Mouse (Mus musculus): ENCODE data around the gene Cdkn2d. TPM values are rescaled to one million over a fixed set of nuclear protein-coding genes. Genes with fewer than 3 reads are reported as not detected.
"Not testable (repeated sequence)": the region's sequence is repeated elsewhere in the genome, so short reads cannot be mapped to it uniquely, and the experiment has no call there.

The Cdkn2d gene
- polyA plus RNA-seq, 2 experiments: 43.2 to 51.1 TPM

GRCm38 (mm10) chr9:21273094-21273493 is 18.1 kb downstream of the Cdkn2d start:
- Histone ChIP-seq H3K27ac (replicated peaks; ENCODE audit: low read depth, low read length) (no peak overlapping the region), H3K9ac (ENCODE audit: low read depth, low read length, severe bottlenecking) (no peak overlapping the region), H3K4me2 (replicated peaks; ENCODE audit: low read depth, low read length, severe bottlenecking) (no peak overlapping the region), H3K27me3 (ENCODE audit: control insufficient read depth, insufficient read depth, low read length) (no peaks in the 10 kb centered on the region), H3K4me3 (replicated peaks; ENCODE audit: low read length) (no peak overlapping the region), H3K9me3 (ENCODE audit: control insufficient read depth, low read length) (no peaks in the 10 kb centered on the region), H3K36me3 (ENCODE audit: control insufficient read depth, insufficient read depth, low read length) (peaks cover 95% of the 10 kb centered on the region), H3K4me1 (ENCODE audit: control insufficient read depth, insufficient read depth, low read length) (no peaks in the 10 kb centered on the region)
- ATAC-seq (ENCODE audit: low FRiP score, low read depth) (no peak), DNase-seq (ENCODE audit: low spot score) (no peak)
- WGBS: 85% methylated on average over 8 of the region's 8 CpGs
- TF ChIP-seq POLR2A (IDR thresholded peaks at IDR 0.05; ENCODE audit: borderline replicate concordance, extremely low read depth, insufficient read depth, insufficient read length): no peak

DNA sequence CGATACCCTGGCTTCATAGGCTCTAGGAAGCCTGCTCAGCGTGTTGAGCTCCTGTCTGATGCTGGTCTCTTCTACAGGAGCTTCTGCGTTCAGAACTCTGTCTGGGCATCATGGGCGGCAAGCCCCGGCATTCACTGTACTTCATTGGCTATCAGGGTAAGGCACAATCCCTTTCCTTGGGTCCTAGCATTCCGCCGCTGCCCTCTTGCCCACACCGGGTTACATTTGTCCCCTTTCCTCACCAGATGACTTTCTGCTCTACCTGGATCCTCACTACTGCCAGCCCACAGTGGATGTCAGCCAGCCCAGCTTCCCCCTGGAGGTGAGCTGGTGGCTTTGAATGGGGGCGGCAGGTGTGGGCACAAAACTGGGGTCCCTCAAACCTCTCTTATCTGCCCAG is 18.8 kb downstream of the Cdkn2d start:
- Histone ChIP-seq H3K9ac (ENCODE audit: low read depth, low read length, severe bottlenecking) (no peak overlapping the region), H3K4me2 (replicated peaks; ENCODE audit: low read depth, low read length, severe bottlenecking) (no peak overlapping the region), H3K27me3 (ENCODE audit: control insufficient read depth, insufficient read depth, low read length) (no peaks in the 10 kb centered on the region), H3K9me3 (ENCODE audit: control insufficient read depth, low read length) (no peaks in the 10 kb centered on the region), H3K27ac (replicated peaks; ENCODE audit: low read depth, low read length) (no peak overlapping the region), H3K4me1 (ENCODE audit: control insufficient read depth, insufficient read depth, low read length) (no peaks in the 10 kb centered on the region), H3K36me3 (ENCODE audit: control insufficient read depth, insufficient read depth, low read length) (peaks cover 92% of the 10 kb centered on the region), H3K4me3 (replicated peaks; ENCODE audit: low read length) (no peak overlapping the region)
- no peak for DNase-seq (ENCODE audit: low spot score)
- WGBS: 90% methylated on average over 9 of the region's 9 CpGs
- no peak for TF ChIP-seq POLR2A (IDR thresholded peaks at IDR 0.05; ENCODE audit: borderline replicate concordance, extremely low read depth, insufficient read depth, insufficient read length)
- no peak for ATAC-seq (ENCODE audit: low FRiP score, low read depth)

GRCm38 (mm10) chr9:21269590-21269989 is 21.6 kb downstream of the Cdkn2d start:
- WGBS: 78% methylated on average over 5 of the region's 5 CpGs
- not testable (repeated sequence) for H3K4me3 ChIP-seq (replicated peaks; ENCODE audit: low read length); DNase-seq (ENCODE audit: low spot score); H3K9ac ChIP-seq (ENCODE audit: low read depth, low read length, severe bottlenecking); H3K4me2 ChIP-seq (replicated peaks; ENCODE audit: low read depth, low read length, severe bottlenecking); H3K9me3 ChIP-seq (ENCODE audit: control insufficient read depth, low read length); H3K27ac ChIP-seq (replicated peaks; ENCODE audit: low read depth, low read length); H3K27me3 ChIP-seq (ENCODE audit: control insufficient read depth, insufficient read depth, low read length); ATAC-seq (ENCODE audit: low FRiP score, low read depth); H3K4me1 ChIP-seq (ENCODE audit: control insufficient read depth, insufficient read depth, low read length)
- H3K36me3 ChIP-seq (ENCODE audit: control insufficient read depth, insufficient read depth, low read length): peaks cover 71% of the 10 kb centered on the region

- Histone ChIP-seq H3K27ac (replicated peaks; ENCODE audit: low read depth, low read length) (no peak overlapping the region), H3K27me3 (ENCODE audit: control insufficient read depth, insufficient read depth, low read length) (no peaks in the 10 kb centered on the region), H3K36me3 (ENCODE audit: control insufficient read depth, insufficient read depth, low read length) (peaks cover 58% of the 10 kb centered on the region), H3K9ac (ENCODE audit: low read depth, low read length, severe bottlenecking) (no peak overlapping the region), H3K4me1 (ENCODE audit: control insufficient read depth, insufficient read depth, low read length) (peaks cover 9% of the 10 kb centered on the region), H3K4me2 (replicated peaks; ENCODE audit: low read depth, low read length, severe bottlenecking) (no peak overlapping the region), H3K9me3 (ENCODE audit: control insufficient read depth, low read length) (no peaks in the 10 kb centered on the region), H3K4me3 (replicated peaks; ENCODE audit: low read length) (no peak overlapping the region)
- ATAC-seq (ENCODE audit: low FRiP score, low read depth) (no peak), DNase-seq (ENCODE audit: low spot score) (no peak)
- TF ChIP-seq POLR2A (IDR thresholded peaks at IDR 0.05; ENCODE audit: borderline replicate concordance, extremely low read depth, insufficient read depth, insufficient read length): no peak
- 93% methylated on average over 16 of the region's 16 CpGs for WGBS
These were observed 22.9 kb downstream of the Cdkn2d start for GRCm38 (mm10) chr9:21268305-21268704.

DNA sequence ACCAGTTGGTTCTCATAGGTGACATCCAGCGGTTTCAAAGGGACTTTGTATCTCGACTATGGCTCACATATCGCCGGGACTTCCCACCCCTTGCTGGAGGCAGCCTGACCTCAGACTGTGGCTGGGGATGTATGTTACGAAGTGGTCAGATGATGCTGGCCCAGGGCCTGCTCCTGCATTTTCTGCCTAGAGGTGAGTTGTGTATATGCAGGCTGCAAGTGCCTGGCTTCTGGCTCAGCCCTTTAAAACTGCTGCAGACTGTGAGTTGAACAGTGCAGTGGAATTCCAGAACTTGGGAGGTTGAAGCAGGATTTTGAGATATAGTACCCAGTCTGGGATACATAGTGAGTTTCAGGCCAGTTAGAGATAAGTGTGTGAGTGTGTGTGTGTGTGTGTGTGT is 24.3 kb downstream of the Cdkn2d start:
- no peak for DNase-seq (ENCODE audit: low spot score)
- 81% methylated on average over 5 of the region's 5 CpGs for WGBS
- Histone ChIP-seq H3K4me1 (ENCODE audit: control insufficient read depth, insufficient read depth, low read length) (peaks cover 9% of the 10 kb centered on the region), H3K27ac (replicated peaks; ENCODE audit: low read depth, low read length) (no peak overlapping the region), H3K9ac (ENCODE audit: low read depth, low read length, severe bottlenecking) (no peak overlapping the region), H3K9me3 (ENCODE audit: control insufficient read depth, low read length) (no peaks in the 10 kb centered on the region), H3K36me3 (ENCODE audit: control insufficient read depth, insufficient read depth, low read length) (peaks cover 44% of the 10 kb centered on the region), H3K4me3 (replicated peaks; ENCODE audit: low read length) (no peak overlapping the region), H3K27me3 (ENCODE audit: control insufficient read depth, insufficient read depth, low read length) (no peaks in the 10 kb centered on the region), H3K4me2 (replicated peaks; ENCODE audit: low read depth, low read length, severe bottlenecking) (no peak overlapping the region)
- no peak for ATAC-seq (ENCODE audit: low FRiP score, low read depth)
- no peak for TF ChIP-seq POLR2A (IDR thresholded peaks at IDR 0.05; ENCODE audit: borderline replicate concordance, extremely low read depth, insufficient read depth, insufficient read length)

DNA sequence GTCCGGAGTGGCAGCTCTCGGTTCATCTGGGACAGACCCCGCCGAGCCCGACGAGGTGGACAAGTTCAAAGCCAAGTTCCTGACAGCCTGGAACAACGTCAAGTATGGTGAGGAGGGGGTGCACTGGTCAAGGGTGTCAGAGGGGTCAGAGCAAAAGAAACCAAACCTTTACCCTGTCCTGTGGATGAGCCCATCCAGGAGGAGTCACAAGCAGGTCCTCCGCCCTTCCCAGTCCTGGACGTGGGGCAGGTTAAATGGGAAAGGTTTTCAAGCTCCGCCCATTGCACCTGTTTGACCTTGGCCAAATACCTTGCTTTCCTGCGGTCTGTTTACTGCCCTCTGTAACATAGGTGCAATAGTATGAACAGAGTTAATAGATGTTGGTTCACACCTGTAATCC is 25.6 kb downstream of the Cdkn2d start:
- Histone ChIP-seq H3K9ac (ENCODE audit: low read depth, low read length, severe bottlenecking) (peak overlapping the region; percentile 82), H3K36me3 (ENCODE audit: control insufficient read depth, insufficient read depth, low read length) (peaks cover 31% of the 10 kb centered on the region), H3K4me2 (replicated peaks; ENCODE audit: low read depth, low read length, severe bottlenecking) (peak overlapping the region; percentile 78), H3K4me1 (ENCODE audit: control insufficient read depth, insufficient read depth, low read length) (peaks cover 9% of the 10 kb centered on the region), H3K4me3 (replicated peaks; ENCODE audit: low read length) (peak overlapping the region; percentile 95), H3K27me3 (ENCODE audit: control insufficient read depth, insufficient read depth, low read length) (no peaks in the 10 kb centered on the region), H3K9me3 (ENCODE audit: control insufficient read depth, low read length) (no peaks in the 10 kb centered on the region), H3K27ac (replicated peaks; ENCODE audit: low read depth, low read length) (peak overlapping the region; percentile 55; the same call in 1 of the 2 replicates)
- ATAC-seq (ENCODE audit: low FRiP score, low read depth) (no peak), DNase-seq (ENCODE audit: low spot score) (no peak)
- no peak for TF ChIP-seq POLR2A (IDR thresholded peaks at IDR 0.05; ENCODE audit: borderline replicate concordance, extremely low read depth, insufficient read depth, insufficient read length)
- WGBS: 8% methylated on average over 11 of the region's 11 CpGs
